Mouse (Mus musculus) limb, embryonic 12.5 days (tissue): ENCODE measurements around the gene Tmem132b. TPM values are rescaled to one million over a fixed set of nuclear protein-coding genes. Genes with fewer than 3 reads are reported as not detected.

Experiments
- ATAC-seq: fragments of 200-750 bp; cut with Nextera tagmentation; 2 replicates; pipeline ENCODE4 v1.8.0; 2017; ENCODE audit warnings: low read depth, moderate TSS enrichment; ENCODE audit not compliant: insufficient number of reproducible peaks, insufficient read depth, low FRiP score, low TSS enrichment
- H3K27ac ChIP-seq: fragments of 300-500 bp; sonication (generic); 2 replicates; pipeline ENCODE4 v1.5.1; 2016; ENCODE audit warnings: mild to moderate bottlenecking, moderate library complexity
- H3K27me3 ChIP-seq: fragments of 300-500 bp; sonication (generic); 2 replicates; pipeline ENCODE4 v1.6.1; 2016; ENCODE audit warnings: mild to moderate bottlenecking, moderate library complexity
- H3K36me3 ChIP-seq: fragments of 300-500 bp; sonication (generic); 2 replicates; pipeline ENCODE4 v1.6.1; 2016; ENCODE audit warnings: mild to moderate bottlenecking, moderate library complexity
- H3K4me1 ChIP-seq: fragments of 300-500 bp; sonication (generic); replicated peaks from 2 replicates; pipeline ENCODE4 v1.6.1; 2016
- H3K4me2 ChIP-seq: fragments of 300-500 bp; sonication (generic); 2 replicates; pipeline ENCODE4 v1.6.1; 2016; ENCODE audit warnings: mild to moderate bottlenecking, moderate library complexity
- H3K4me3 ChIP-seq: fragments of 300-500 bp; sonication (generic); replicated peaks from 2 replicates; pipeline ENCODE4 v1.5.1; 2016; ENCODE audit warnings: mild to moderate bottlenecking
- H3K9ac ChIP-seq: fragments of 300-500 bp; sonication (generic); replicated peaks from 2 replicates; pipeline ENCODE4 v1.6.1; 2016; ENCODE audit warnings: mild to moderate bottlenecking, moderate library complexity
- H3K9me3 ChIP-seq: fragments of 300-500 bp; sonication (generic); 2 replicates; pipeline ENCODE4 v1.6.1; 2016; ENCODE audit warnings: mild to moderate bottlenecking, moderate library complexity
- WGBS: fragments of 180-500 bp; shearing (Covaris S2); methylation state at CpG from one replicate; pipeline ENCODE4 v1.1.7; 2016; 5-methylcytosine and 5-hydroxymethylcytosine counted together
- polyA plus RNA-seq: library from polyadenylated mRNA; unstranded; fragments of >200 nt; fragmentation: Nextera tagmentation; extraction: Ambion mirVana; gene quantifications from 2 replicates; pipeline ENCODE4 v1.2.1, GENCODE M21; 2016

Tmem132b gene
- polyA plus RNA-seq, 1 experiment from 2014 or later = 0.13 TPM

DNA sequence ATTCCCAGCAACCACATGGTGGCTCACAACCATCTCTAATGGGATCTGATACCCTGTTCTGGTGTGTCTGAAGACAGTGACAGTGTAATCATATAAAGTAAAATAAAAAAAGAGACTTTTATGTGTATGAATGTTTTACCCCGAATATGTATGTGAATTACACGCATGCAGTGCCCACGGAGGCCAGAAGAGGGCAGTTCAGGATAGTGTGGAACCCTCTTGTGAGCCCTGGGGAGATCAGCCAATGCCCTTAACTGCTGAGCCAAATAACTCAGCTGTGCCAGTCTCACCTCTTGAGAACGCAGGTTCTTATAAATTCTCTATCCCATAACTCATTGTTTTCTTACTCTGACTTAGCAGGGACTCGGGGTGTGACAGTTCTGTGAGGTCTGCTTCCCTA, 12.9 kb upstream of the Tmem132b start:
- Histone ChIP-seq H3K4me2 (no peak overlapping the region), H3K9ac (no peak overlapping the region), H3K4me1 (no peaks in the 10 kb centered on the region), H3K9me3 (no peaks in the 10 kb centered on the region), H3K27me3 (no peaks in the 10 kb centered on the region), H3K4me3 (no peak overlapping the region), H3K36me3 (peaks cover 44% of the 10 kb centered on the region), H3K27ac (no peak overlapping the region)
- WGBS = 69% methylated on average over 5 of the region's 5 CpGs
- no peak for ATAC-seq

DNA sequence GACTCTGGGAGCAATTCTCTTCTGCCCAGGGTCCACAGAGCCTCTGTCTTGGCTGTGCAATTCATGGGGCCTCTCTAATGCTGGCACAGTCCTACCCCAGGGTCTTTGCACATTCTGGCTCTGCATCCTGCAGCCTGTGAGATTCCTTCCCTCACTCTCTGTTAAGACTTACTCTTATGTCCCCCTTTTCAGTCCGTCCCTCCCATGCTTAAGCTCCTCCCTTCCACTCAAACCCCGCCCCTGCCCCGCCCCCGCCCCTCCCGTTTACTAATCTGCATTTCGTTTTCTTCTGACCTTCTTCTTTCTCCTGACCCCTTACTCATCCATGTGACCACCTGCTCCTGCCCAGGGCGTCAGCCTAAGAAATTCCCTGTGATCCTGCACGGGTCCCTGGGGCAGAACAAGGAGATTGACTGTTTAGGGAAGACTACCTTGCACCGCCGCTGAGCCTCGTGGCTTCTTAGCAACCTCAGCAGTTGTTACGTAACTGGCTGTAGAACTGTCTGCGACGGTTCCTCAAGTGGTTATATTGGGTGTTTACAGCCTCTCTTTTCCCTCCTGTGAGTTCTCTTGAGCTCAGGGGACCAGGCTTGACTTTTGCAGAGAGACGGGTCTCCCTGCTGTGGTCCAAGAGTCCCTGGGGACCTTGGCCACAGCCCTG, 10.5 kb upstream of the Tmem132b start:
- Histone ChIP-seq H3K4me3 (no peak overlapping the region), H3K4me2 (0 out of 2 replicates have a peak overlapping the region, but pooled peaks have one; percentile 7), H3K9ac (no peak overlapping the region), H3K9me3 (peaks cover 2% of the 10 kb centered on the region; the same call in 1 of the 2 replicates), H3K4me1 (no peaks in the 10 kb centered on the region), H3K27me3 (no peaks in the 10 kb centered on the region; the same call in 1 of the 2 replicates), H3K36me3 (peaks cover 20% of the 10 kb centered on the region), H3K27ac (no peak overlapping the region)
- 15% methylated on average over 15 of the region's 15 CpGs for WGBS
- ATAC-seq = no peak

GRCm38 (mm10) chr5:125523361-125523760, 8.2 kb upstream of the Tmem132b start:
- Histone ChIP-seq H3K9ac (no peak overlapping the region), H3K4me2 (no peak overlapping the region), H3K9me3 (peaks cover 10% of the 10 kb centered on the region; the same call in 1 of the 2 replicates), H3K4me1 (no peaks in the 10 kb centered on the region), H3K4me3 (no peak overlapping the region), H3K36me3 (no peaks in the 10 kb centered on the region; the same call in 1 of the 2 replicates), H3K27ac (no peak overlapping the region), H3K27me3 (peaks cover 11% of the 10 kb centered on the region)
- 76% methylated on average over 2 of the region's 2 CpGs for WGBS
- ATAC-seq = no peak

DNA sequence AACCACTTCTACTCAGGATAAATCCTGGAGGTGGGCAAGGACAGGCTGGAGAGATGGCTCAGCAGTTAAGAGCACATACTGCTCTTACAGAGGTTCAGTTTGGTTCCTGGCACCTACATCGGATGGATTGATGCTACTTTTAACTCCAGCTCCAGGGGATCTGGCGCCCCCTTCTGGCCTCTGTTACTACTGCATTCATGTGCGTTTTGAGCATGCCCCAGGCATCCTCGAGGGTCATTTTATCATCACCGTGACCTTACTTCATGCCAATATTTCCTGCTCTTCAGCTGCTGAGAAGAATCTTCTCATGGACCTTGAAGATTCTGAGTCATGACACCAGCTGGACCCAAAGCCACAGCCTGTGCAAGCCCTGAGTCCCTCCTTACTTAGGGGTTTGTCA, 6.1 kb upstream of the Tmem132b start:
- Histone ChIP-seq H3K27me3 (peaks cover 32% of the 10 kb centered on the region), H3K9ac (no peak overlapping the region), H3K4me1 (no peaks in the 10 kb centered on the region), H3K36me3 (no peaks in the 10 kb centered on the region), H3K4me3 (no peak overlapping the region), H3K9me3 (peaks cover 10% of the 10 kb centered on the region; the same call in 1 of the 2 replicates), H3K4me2 (no peak overlapping the region), H3K27ac (no peak overlapping the region)
- ATAC-seq = no peak
- WGBS = 59% methylated on average over 5 of the region's 5 CpGs

GRCm38 (mm10) chr5:125526464-125526863, 5.1 kb upstream of the Tmem132b start:
- ATAC-seq = no peak
- Histone ChIP-seq H3K9ac (no peak overlapping the region), H3K27me3 (peaks cover 40% of the 10 kb centered on the region), H3K27ac (no peak overlapping the region), H3K4me1 (0 out of 2 replicates have a peak, but pooled peaks cover 1% of the 10 kb centered on the region), H3K4me3 (no peak overlapping the region), H3K9me3 (peaks cover 10% of the 10 kb centered on the region; the same call in 1 of the 2 replicates), H3K4me2 (no peak overlapping the region), H3K36me3 (no peaks in the 10 kb centered on the region)
- 83% methylated on average over 4 of the region's 4 CpGs for WGBS

DNA sequence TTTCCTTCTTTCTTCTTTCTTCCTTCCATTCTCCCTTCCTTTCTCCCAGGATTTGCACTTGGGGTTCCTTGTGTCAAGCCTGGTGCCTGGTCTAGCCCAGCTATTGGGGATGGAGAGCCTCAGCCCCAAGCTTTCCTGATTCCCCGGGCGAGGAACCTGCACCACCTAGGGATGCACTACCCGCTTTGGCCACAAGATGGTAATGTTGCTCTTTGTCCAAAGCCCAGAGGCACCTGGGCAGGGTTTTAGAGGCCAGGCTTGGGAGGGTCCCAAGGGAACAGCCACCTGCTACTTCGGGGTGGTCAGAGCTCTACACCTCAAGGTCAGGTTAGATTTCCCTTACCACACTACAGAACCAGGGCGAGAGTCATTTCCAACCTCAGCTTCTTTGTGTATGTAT, 2.5 kb upstream of the Tmem132b start:
- no peak overlapping the region for H3K4me3 ChIP-seq
- H3K9me3 ChIP-seq = peaks cover 10% of the 10 kb centered on the region; the same call in 1 of the 2 replicates
- H3K4me1 ChIP-seq = peaks cover 13% of the 10 kb centered on the region
- H3K4me2 ChIP-seq = no peak overlapping the region
- no peak overlapping the region for H3K9ac ChIP-seq
- 3% methylated on average over 5 of the region's 5 CpGs for WGBS
- no peaks in the 10 kb centered on the region for H3K36me3 ChIP-seq
- no peak overlapping the region for H3K27ac ChIP-seq
- ATAC-seq = no peak
- H3K27me3 ChIP-seq = peaks cover 67% of the 10 kb centered on the region

DNA sequence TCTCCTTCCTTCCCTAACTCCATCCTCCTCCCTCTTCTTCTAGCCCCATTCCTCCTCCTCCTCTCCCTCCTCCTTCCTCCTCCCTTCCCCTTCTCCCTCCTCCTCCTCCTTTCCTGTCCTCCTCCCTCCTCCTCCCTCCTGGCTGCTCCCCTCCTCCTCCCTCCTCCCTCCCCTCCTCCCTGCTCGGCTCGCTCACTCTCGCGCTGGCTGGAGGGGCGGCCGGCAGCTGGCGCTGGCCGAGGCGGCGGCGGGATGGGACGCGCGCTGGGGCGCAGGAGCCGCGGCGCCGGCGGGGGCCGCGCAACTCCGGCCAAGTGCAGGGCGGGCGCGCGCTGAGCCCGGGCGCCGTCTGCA, 594 bp downstream of the Tmem132b start:
- no peak overlapping the region for H3K27ac ChIP-seq
- 0 out of 2 replicates have a peak, but pooled peaks have one; percentile 34 for ATAC-seq

GRCm38 (mm10) chr5:125532545-125533224, 1.1 kb downstream of the Tmem132b start:
- 1% methylated on average over 61 of the region's 64 CpGs for WGBS

More for the DNA sequence above, 594 bp downstream of the Tmem132b start:
- Histone ChIP-seq H3K9ac (peak overlapping the region; percentile 52), H3K4me2 (peak overlapping the region; percentile 91), H3K4me1 (peaks cover 19% of the 10 kb centered on the region), H3K36me3 (no peaks in the 10 kb centered on the region), H3K9me3 (peaks cover 3% of the 10 kb centered on the region; the same call in 1 of the 2 replicates), H3K4me3 (peak overlapping the region; percentile 54), H3K27me3 (peaks cover 95% of the 10 kb centered on the region)
- WGBS = 0% methylated on average over 26 of the region's 30 CpGs

GRCm38 (mm10) chr5:125533225-125533900, 1.8 kb downstream of the Tmem132b start:
- no peaks in the 10 kb centered on the region for H3K36me3 ChIP-seq
- WGBS = 2% methylated on average over 24 of the region's 24 CpGs
- H3K4me3 ChIP-seq = peak overlapping the region; percentile 54
- peaks cover 93% of the 10 kb centered on the region for H3K27me3 ChIP-seq
- H3K4me2 ChIP-seq = peak overlapping the region; percentile 91
- H3K27ac ChIP-seq = no peak overlapping the region
- H3K9me3 ChIP-seq = peaks cover 3% of the 10 kb centered on the region; the same call in 1 of the 2 replicates
- no peak for ATAC-seq
- H3K9ac ChIP-seq = peak overlapping the region; percentile 52; the same call in 1 of the 2 replicates
- peaks cover 19% of the 10 kb centered on the region for H3K4me1 ChIP-seq

More at GRCm38 (mm10) chr5:125532545-125533224, 1.1 kb downstream of the Tmem132b start:
- Histone ChIP-seq H3K9ac (peak overlapping the region; percentile 52), H3K4me1 (peaks cover 19% of the 10 kb centered on the region), H3K4me2 (peak overlapping the region; percentile 91), H3K36me3 (no peaks in the 10 kb centered on the region), H3K9me3 (peaks cover 3% of the 10 kb centered on the region; the same call in 1 of the 2 replicates), H3K27ac (no peak overlapping the region), H3K4me3 (peak overlapping the region; percentile 54), H3K27me3 (peaks cover 96% of the 10 kb centered on the region)
- peak; percentile 5; the same call in 1 of the 2 replicates for ATAC-seq

- Histone ChIP-seq H3K36me3 (no peaks in the 10 kb centered on the region), H3K4me3 (no peak overlapping the region)
These were observed 2.6 kb downstream of the Tmem132b start for GRCm38 (mm10) chr5:125534168-125534610.

More at GRCm38 (mm10) chr5:125534168-125534610, 2.6 kb downstream of the Tmem132b start:
- H3K9ac ChIP-seq = no peak overlapping the region
- H3K9me3 ChIP-seq = peaks cover 3% of the 10 kb centered on the region; the same call in 1 of the 2 replicates
- H3K27ac ChIP-seq = no peak overlapping the region
- 7% methylated on average over 7 of the region's 7 CpGs for WGBS
- ATAC-seq = no peak
- H3K4me1 ChIP-seq = peaks cover 19% of the 10 kb centered on the region
- peaks cover 93% of the 10 kb centered on the region for H3K27me3 ChIP-seq
- no peak overlapping the region for H3K4me2 ChIP-seq
